Mouse (Mus musculus): ENCODE measurements around the gene Armc9. TPM values are rescaled to one million over a fixed set of nuclear protein-coding genes. Genes with fewer than 3 reads are reported as not detected.

The Armc9 gene
- polyA plus RNA-seq (2016; fragmentation: Nextera tagmentation; extraction: Ambion mirVana): 38.0 and 39.8 TPM in 2 replicates

DNA sequence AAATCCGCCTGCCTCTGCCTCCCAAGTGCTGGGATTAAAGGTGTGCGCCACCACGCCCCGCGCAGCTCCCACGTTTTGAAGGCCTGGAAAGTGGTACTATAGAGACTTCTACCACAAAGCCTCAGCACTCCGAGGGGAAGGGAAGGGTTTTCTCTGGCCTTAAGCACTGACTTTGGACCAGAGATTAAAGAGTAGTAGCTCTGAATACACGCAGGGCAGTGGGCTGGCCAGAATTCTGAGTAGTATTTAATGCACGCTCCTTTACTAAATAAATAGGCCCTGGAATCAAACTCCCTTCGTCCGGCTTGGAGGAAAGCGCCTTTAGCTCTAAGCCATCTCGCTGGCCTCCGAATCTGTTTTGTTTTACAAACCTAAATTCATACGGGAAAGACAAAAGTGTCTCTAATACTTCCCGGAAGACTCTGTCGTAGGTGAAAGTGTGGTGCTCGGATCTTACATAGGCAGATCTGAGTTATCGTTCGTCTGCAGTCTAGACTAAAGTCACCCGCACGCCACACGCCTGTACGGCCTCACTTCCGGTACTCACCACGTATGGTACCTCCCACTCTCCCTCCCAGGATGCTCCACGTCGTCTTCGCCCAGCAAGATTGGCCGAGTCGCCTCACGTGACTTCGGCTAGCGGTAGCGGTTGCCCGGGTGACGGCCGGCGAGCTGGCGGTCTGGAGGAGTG lies at the start of gene Armc9:
Gene Armc9 (plus strand): TSS at position 648 of the 691 bp plus-strand sequence.
- H3K4me1 ChIP-seq: peaks cover 14% of the 10 kb centered on the region
- H3K9ac ChIP-seq: peak within 1 kb of the TSS; percentile 80
- peak within 1 kb of the TSS; percentile 77 for H3K4me3 ChIP-seq
- H3K4me2 ChIP-seq (replicated peaks): peak within 1 kb of the TSS; percentile 76
- 3% methylated on average over 40 of the region's 40 CpGs for WGBS
- peak; percentile 100 for ATAC-seq (ENCODE audit: low FRiP score)
- H3K27me3 ChIP-seq: no peaks in the 10 kb centered on the region
- H3K36me3 ChIP-seq: no peaks in the 10 kb centered on the region
- no peaks in the 10 kb centered on the region for H3K9me3 ChIP-seq (replicated peaks)
- H3K27ac ChIP-seq: peak within 1 kb of the TSS; percentile 80

DNA sequence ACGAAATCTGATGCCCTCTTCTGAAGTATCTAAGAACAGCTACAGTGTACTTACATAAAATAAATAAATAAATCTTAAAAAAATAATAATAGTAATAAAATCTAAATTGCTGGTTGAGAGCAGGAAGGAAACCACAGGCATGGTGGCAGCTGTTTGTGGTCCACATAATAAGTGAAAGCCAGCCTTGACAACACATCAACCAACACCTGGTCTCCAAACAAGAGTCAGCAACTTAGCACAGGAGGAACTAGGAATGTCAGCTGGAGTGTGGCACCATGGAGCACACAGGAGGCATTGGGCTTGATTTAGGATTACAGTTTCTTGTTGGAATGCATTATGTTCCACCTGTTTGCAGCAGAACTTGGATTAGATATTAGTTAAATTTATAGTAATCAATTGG lies 49.5 kb upstream of the Armc9 start:
- peaks cover 5% of the 10 kb centered on the region; the same call in 1 of the 2 replicates for H3K36me3 ChIP-seq
- H3K4me1 ChIP-seq: no peaks in the 10 kb centered on the region
- no peak for ATAC-seq (ENCODE audit: low FRiP score)
- 96% methylated on average over 1 of the region's 1 CpGs for WGBS
- no peak overlapping the region for H3K4me3 ChIP-seq
- H3K4me2 ChIP-seq (replicated peaks): no peak overlapping the region
- H3K27me3 ChIP-seq: no peaks in the 10 kb centered on the region
- H3K27ac ChIP-seq: no peak overlapping the region
- H3K9me3 ChIP-seq (replicated peaks): no peaks in the 10 kb centered on the region
- no peak overlapping the region for H3K9ac ChIP-seq

DNA sequence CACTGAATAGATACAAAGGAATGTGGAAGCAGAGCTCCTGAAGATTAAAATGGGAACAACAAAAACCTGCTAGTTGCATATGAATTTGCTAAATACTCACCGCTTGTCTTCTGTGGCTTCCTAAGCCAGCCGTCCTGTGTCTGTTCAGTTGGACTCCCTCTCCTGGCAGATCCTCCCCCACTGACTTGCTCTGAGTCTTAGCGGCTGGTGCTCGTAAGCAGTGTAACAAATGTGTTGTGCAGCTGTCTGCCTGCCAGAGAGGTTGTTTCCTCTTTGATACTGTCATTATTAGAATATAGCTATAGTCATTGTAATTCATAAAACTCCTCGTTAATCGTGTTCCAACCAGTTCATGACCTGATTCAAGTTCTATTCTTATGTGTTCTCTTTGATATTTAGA lies 42.8 kb upstream of the Armc9 start, which contains the start of gene Htr2b:
Gene Htr2b (minus strand): TSS at position 192 of the 400 bp plus-strand sequence.
- WGBS: 73% methylated on average over 6 of the region's 6 CpGs
- Histone ChIP-seq H3K27me3 (no peaks in the 10 kb centered on the region), H3K4me1 (no peaks in the 10 kb centered on the region)

DNA sequence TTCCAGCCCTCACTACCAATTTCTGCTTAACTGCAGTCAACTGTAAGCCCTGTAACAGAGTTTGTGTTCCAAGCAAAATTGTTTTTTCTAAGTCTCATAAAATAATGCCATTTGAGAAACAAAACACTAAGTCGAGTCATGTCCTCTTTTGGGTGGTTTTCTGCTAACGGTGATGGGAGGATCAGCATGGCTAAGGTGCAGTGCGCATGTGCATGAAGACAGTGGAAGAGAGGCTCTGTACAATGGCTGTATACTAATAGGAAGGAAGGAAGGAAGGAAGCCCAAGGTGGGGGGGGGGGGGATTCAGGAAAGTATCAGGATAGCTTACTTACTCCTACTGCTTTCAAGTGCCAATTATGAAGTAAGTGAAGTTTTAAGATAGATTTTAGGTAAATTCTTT lies 40.4 kb upstream of the Armc9 start:
- ATAC-seq (ENCODE audit: low FRiP score): no peak
- Histone ChIP-seq H3K4me2 (replicated peaks) (no peak overlapping the region), H3K36me3 (peaks cover 22% of the 10 kb centered on the region), H3K4me1 (no peaks in the 10 kb centered on the region), H3K9ac (no peak overlapping the region), H3K27ac (no peak overlapping the region), H3K4me3 (no peak overlapping the region), H3K9me3 (replicated peaks) (no peaks in the 10 kb centered on the region), H3K27me3 (no peaks in the 10 kb centered on the region)
- WGBS: 94% methylated on average over 3 of the region's 3 CpGs

More for the DNA sequence above, 42.8 kb upstream of the Armc9 start, which contains the start of gene Htr2b:
- no peak for ATAC-seq (ENCODE audit: low FRiP score)
- Histone ChIP-seq H3K27ac (no peak within 1 kb of the TSS), H3K4me2 (replicated peaks) (no peak within 1 kb of the TSS), H3K4me3 (no peak within 1 kb of the TSS), H3K9me3 (replicated peaks) (no peaks in the 10 kb centered on the region), H3K9ac (no peak within 1 kb of the TSS), H3K36me3 (peaks cover 9% of the 10 kb centered on the region)

DNA sequence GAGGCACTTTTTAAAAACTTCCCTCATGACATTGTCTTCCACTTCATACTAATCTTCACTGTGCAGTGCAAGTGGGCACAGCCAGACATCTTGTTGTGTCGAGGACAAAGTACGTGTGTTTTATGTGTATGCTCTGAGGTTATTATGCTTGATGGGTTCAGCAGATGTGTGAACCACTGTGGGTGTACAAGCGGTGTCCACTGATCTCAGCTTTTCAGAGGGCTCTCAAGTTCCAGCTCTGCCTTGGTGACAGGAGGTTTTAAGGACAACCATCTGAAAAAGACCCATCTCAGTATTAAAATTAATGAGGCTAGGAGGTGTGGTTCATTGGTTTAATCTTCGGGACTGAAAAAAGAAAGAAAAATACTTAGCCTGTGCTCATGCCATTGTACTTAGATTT lies 35.0 kb upstream of the Armc9 start:
- Histone ChIP-seq H3K9ac (no peak overlapping the region), H3K4me1 (no peaks in the 10 kb centered on the region), H3K27ac (no peak overlapping the region), H3K27me3 (no peaks in the 10 kb centered on the region), H3K4me3 (no peak overlapping the region), H3K4me2 (replicated peaks) (no peak overlapping the region), H3K9me3 (replicated peaks) (no peaks in the 10 kb centered on the region), H3K36me3 (peaks cover 60% of the 10 kb centered on the region)
- ATAC-seq (ENCODE audit: low FRiP score): no peak
- WGBS: 90% methylated on average over 4 of the region's 4 CpGs

DNA sequence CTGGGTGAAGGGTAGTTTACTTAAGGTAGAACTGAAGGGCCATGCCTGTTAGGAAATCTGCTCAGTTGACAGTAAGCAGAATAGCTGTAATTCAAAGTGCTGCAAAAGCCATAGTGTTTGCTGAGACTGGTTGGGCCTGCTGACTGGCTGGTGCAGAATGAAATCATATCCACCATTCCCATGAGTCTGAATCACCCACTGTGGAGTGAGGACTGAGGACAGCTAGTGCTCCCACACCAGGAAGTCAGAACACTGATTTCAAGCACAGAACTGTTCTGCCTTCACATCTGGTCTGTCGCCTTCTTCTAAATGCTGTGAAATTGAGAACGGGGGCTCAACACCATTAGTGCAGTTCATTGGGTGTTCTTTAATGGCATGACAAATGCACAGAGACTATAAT lies 28.5 kb upstream of the Armc9 start:
- H3K27ac ChIP-seq: no peak overlapping the region
- no peak overlapping the region for H3K9ac ChIP-seq
- no peaks in the 10 kb centered on the region for H3K9me3 ChIP-seq (replicated peaks)
- H3K4me1 ChIP-seq: no peaks in the 10 kb centered on the region
- H3K4me3 ChIP-seq: no peak overlapping the region
- peaks cover 74% of the 10 kb centered on the region for H3K36me3 ChIP-seq
- WGBS: 97% methylated on average over 2 of the region's 2 CpGs
- H3K27me3 ChIP-seq: no peaks in the 10 kb centered on the region
- no peak overlapping the region for H3K4me2 ChIP-seq (replicated peaks)
- ATAC-seq (ENCODE audit: low FRiP score): no peak

DNA sequence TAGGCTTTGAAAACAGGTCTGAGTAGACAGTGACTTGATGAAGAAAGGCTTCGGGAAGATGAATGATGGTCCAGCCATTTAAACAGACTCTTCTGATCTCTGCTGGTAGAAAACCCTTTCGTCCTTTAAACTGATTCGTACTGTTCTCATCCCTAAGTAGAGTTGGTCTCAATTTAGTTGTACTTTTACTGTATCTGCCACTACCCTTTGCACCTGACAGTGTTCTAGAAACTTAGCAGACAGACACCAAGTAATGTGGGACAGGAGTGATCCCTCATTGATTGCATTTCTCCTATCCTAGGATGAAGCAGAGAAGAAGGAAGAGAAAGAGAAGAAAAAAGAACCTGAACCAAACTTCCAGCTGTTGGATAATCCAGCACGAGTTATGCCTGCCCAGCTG lies 21.2 kb upstream of the Armc9 start, which contains the start of gene Gm21972:
Gene Gm21972 (plus strand): TSS at position 301 of the 400 bp plus-strand sequence.
- H3K27ac ChIP-seq: no peak within 1 kb of the TSS
- H3K9me3 ChIP-seq (replicated peaks): no peaks in the 10 kb centered on the region
- no peak within 1 kb of the TSS for H3K9ac ChIP-seq
- 96% methylated on average over 4 of the region's 4 CpGs for WGBS
- ATAC-seq (ENCODE audit: low FRiP score): no peak
- H3K4me3 ChIP-seq: no peak within 1 kb of the TSS
- peaks cover 82% of the 10 kb centered on the region for H3K36me3 ChIP-seq
- H3K4me1 ChIP-seq: no peaks in the 10 kb centered on the region
- H3K4me2 ChIP-seq (replicated peaks): no peak within 1 kb of the TSS
- no peaks in the 10 kb centered on the region for H3K27me3 ChIP-seq

DNA sequence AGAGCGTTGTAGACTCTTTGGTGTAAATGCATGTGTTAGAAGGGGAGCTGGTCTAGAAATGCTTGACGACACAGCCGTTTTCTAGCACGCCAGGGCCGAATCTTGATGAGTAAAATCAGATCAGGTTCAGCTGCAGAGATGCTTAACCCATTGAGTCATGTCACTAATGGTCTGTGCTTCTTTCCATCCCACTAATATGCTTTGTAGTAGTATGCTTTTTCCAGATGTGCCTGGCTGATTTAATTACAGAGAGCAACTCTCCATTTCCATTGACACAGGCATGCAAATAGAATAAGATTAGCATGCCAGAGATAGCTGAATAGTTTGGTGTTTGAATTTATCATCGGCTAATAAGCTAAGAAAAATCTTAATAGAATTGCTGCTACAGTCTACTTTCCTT lies 19.3 kb upstream of the Armc9 start:
- WGBS: 87% methylated on average over 6 of the region's 6 CpGs
- no peak overlapping the region for H3K4me2 ChIP-seq (replicated peaks)
- no peaks in the 10 kb centered on the region for H3K9me3 ChIP-seq (replicated peaks)
- H3K4me3 ChIP-seq: no peak overlapping the region
- no peak overlapping the region for H3K9ac ChIP-seq
- H3K4me1 ChIP-seq: no peaks in the 10 kb centered on the region
- no peaks in the 10 kb centered on the region for H3K27me3 ChIP-seq
- no peak overlapping the region for H3K27ac ChIP-seq
- ATAC-seq (ENCODE audit: low FRiP score): no peak
- H3K36me3 ChIP-seq: peaks cover 80% of the 10 kb centered on the region

DNA sequence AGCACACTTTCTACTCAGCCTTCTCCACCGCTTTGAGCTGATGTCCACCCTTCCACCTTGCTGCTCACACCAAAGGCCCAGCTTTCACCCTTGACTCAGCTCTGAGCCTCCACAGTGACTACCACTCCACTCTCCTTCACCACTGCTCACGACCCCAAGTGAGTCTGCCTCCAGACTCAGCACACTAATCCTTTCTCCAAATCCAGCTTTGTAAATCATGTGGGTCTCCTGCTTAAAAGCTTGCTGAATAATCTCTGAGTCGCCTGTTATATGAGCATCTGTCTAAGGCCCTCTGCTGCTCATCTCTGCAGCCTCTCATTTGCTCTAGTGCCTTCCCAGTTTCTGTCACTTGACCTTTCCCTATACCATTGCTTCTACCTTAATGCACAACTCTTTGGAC lies 13.5 kb upstream of the Armc9 start:
- 91% methylated on average over 3 of the region's 3 CpGs for WGBS
- no peaks in the 10 kb centered on the region for H3K27me3 ChIP-seq
- no peaks in the 10 kb centered on the region for H3K4me1 ChIP-seq
- peaks cover 60% of the 10 kb centered on the region for H3K36me3 ChIP-seq
- no peaks in the 10 kb centered on the region for H3K9me3 ChIP-seq (replicated peaks)
- no peak overlapping the region for H3K4me2 ChIP-seq (replicated peaks)
- no peak overlapping the region for H3K4me3 ChIP-seq
- H3K27ac ChIP-seq: no peak overlapping the region
- ATAC-seq (ENCODE audit: low FRiP score): no peak
- H3K9ac ChIP-seq: no peak overlapping the region

DNA sequence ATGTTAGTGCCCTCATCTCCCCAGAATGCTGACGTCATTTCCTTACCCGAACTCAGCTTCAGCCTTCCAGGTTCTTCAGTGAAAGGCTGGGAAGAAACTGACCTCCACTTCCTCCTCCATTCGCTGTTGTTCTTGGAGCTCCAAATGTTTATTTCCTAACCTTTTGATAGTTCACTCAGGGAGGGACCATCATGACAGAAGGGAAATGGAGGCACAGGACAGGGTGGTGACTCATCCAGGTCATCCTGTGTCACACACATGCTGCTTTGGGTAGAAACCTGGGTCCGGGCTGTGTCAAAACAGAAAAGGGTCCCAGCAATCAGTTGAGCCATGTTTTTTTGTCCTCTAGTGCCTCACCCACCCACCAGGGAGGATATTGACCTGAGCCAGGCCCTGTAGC lies 11.4 kb upstream of the Armc9 start:
- no peak for ATAC-seq (ENCODE audit: low FRiP score)
- H3K4me3 ChIP-seq: no peak overlapping the region
- 87% methylated on average over 4 of the region's 4 CpGs for WGBS
- H3K9ac ChIP-seq: no peak overlapping the region
- peaks cover 41% of the 10 kb centered on the region for H3K36me3 ChIP-seq
- no peaks in the 10 kb centered on the region for H3K9me3 ChIP-seq (replicated peaks)
- no peak overlapping the region for H3K4me2 ChIP-seq (replicated peaks)
- H3K27ac ChIP-seq: no peak overlapping the region
- H3K27me3 ChIP-seq: no peaks in the 10 kb centered on the region
- H3K4me1 ChIP-seq: no peaks in the 10 kb centered on the region

DNA sequence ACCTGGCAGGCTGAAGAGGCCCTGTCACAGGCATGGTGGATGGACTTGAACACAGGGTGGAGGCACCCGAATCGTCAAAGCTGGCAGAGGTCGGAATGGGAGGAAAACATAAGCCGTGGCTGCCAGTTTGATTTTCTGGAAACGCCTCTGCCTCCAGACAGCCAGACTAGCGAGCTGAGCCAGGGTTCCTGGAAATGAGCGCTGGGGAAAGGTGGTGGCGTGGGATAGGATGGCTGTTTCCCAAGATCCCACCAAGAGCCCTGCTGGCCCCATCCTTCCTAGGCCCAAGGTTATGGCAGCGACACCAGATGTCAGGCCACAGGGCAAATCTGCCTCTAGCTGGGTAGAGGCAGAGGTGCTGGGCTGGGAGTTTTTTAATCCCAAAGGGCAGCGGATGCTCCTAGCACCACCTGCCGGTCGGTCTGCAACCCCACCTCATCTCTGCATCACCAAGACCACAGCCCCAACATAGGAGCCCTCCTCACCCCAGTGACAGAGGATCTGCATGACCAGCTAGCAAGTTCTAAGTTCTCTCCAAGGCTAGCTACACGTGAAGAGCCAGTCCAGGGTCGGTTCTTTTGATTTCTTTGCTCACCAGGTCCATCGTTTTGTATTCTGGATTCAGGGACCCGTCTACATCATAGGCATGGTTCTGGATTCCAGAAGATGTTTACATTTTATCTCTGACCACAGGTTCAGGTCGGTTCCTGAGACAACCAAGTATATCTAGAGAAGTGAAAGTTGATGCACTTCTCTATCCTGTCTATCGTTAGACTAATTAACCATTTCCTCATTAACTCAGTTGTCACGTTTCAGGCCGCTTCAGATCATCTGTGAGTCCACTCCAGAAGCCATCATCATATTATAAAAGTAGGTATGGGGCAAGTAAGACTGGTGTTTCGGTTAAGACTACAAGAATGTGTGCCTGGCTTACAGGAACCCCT lies 10.3 kb upstream of the Armc9 start:
- Histone ChIP-seq H3K4me1 (no peaks in the 10 kb centered on the region), H3K36me3 (peaks cover 30% of the 10 kb centered on the region), H3K9me3 (replicated peaks) (no peaks in the 10 kb centered on the region), H3K4me2 (replicated peaks) (no peak overlapping the region), H3K9ac (no peak overlapping the region), H3K27ac (no peak overlapping the region), H3K4me3 (no peak overlapping the region), H3K27me3 (no peaks in the 10 kb centered on the region)
- WGBS: 78% methylated on average over 21 of the region's 21 CpGs
- ATAC-seq (ENCODE audit: low FRiP score): no peak

DNA sequence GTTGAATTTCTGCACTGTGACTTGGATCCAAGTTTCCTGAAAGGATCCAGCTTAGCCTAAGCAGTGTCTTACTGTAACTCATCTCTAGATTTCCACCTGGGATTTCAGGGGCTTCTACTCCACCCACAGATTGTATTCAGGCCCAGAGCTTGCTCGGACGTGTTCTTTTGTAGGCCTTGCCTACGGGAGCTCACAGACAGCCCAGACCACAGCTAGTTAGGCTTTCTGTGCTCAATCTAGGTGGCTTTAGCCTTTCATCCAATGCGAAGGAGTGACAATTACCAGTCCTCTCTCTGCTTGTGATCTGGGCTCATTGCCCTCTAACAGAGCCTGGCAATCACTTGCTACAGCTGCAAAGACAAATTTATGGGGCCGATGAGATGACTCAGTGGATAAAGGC lies 8.3 kb upstream of the Armc9 start:
- no peak overlapping the region for H3K4me2 ChIP-seq (replicated peaks)
- no peak overlapping the region for H3K4me3 ChIP-seq
- no peak overlapping the region for H3K9ac ChIP-seq
- no peak for ATAC-seq (ENCODE audit: low FRiP score)
- H3K4me1 ChIP-seq: no peaks in the 10 kb centered on the region
- no peaks in the 10 kb centered on the region for H3K27me3 ChIP-seq
- 90% methylated on average over 5 of the region's 5 CpGs for WGBS
- peaks cover 16% of the 10 kb centered on the region for H3K36me3 ChIP-seq
- no peaks in the 10 kb centered on the region for H3K9me3 ChIP-seq (replicated peaks)
- H3K27ac ChIP-seq: no peak overlapping the region
